Mouse (Mus musculus): ENCODE measurements around the gene Gzme.
"Not testable (repeated sequence)": the region's sequence is repeated elsewhere in the genome, so short reads cannot be mapped to it uniquely, and the experiment has no call there.

Gene Gzme

DNA sequence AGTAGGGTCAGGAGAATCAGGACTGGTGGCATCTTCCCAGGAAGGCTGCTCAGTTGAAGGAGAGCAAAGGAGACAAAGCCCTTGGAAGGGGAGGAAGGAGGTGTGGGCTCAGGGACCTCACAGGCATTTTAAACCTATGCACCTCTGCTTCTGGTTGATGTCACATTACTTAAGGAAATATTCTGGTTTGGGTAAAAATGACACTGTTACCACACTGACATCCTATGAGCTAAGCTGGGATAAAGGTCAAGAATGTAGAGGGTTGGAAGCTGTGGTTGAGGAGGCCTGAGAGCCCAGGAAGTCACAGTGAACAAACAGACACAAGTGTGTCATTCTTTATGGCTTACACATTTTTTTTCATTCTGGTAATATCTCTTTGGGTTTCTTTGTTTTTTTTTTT lies at the start of gene Gzme:
Gzme (minus strand) TSS at position 101 of the 400 bp plus-strand sequence.
- DNase-seq (ENCODE audit: inconsistent ontology term): no peak

DNA sequence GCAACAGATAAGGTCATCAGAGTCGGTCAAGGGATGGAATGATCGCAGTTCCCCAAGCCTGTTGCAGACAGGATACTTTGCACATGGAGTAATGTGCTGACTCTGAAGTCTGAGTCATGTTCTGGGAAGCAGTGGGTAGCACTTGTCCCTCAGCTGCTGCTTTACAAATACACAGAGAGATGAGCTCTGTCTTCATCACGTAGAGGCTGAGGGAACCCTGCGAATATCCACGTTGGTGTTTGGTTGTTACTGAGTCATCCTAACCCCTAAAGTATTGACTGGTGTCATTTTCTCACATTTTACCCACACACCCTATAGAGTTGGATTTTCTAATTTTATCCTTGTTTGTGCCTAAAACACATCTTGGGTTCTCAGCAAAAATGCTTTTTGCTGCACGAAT lies 47.6 kb upstream of the Gzme start:
- DNase-seq (ENCODE audit: inconsistent ontology term): no peak

DNA sequence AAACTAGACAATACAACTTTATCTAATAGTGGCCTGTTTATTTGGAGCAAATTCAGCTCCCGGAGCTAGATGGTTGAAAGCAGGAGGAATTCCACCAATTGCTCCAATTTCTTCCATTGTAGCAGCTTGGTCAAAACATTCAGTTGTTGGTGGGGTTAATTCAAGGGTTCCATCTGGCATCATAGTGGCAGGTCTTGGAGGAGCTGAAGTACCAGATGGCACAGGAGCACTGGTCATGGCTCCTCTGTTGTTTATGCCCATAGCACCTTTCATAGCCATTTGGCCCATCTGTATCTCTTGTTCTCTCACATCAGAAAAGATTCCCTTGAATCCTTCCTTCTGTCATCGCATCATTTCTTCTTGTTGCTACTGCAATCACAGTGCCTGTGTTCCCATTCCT lies 41.7 kb upstream of the Gzme start:
- no peak for DNase-seq (ENCODE audit: inconsistent ontology term)

DNA sequence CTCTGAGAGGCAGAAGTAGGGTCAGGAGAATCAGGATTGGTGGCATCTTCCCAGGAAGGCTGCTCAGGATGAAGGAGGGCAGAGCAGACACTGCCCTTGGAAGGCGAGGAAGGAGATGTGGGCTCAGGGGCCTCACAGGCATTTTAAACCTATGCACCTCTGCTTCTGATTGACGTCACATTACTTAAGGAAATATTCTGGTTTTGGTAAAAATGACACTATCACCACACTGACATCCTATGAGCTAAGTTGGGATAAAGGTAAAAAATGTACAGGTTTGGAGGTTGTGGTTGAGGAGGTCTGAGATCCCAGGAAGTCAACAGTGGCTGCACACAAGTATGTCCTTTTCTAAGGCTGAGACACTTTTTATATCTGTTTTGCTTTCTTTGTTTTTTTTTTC lies 39.1 kb upstream of the Gzme start, which contains the start of gene Gzmg:
Gzmg (minus strand) TSS at position 101 of the 400 bp plus-strand sequence.
- not testable (repeated sequence) for DNase-seq (ENCODE audit: inconsistent ontology term)

DNA sequence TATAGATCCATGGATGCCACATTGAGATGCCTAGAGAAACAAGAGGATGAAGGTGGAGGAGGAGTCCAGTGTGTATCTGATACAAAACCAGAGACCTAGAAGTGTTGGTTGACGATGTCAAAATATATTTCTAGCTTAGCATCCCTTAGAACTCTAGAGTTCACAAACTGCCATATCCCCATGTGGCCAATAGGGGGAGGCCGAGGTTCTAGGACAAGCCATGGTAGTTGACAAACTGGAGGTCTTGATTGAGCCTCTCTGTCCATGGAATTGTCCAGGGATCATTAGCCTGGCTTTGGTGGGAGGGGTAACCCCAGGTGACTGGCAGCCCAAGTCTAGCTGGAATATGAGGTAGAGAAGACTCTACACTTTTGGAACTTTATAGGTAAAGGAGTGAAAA lies 34.9 kb upstream of the Gzme start:
- no peak for DNase-seq (ENCODE audit: inconsistent ontology term)

DNA sequence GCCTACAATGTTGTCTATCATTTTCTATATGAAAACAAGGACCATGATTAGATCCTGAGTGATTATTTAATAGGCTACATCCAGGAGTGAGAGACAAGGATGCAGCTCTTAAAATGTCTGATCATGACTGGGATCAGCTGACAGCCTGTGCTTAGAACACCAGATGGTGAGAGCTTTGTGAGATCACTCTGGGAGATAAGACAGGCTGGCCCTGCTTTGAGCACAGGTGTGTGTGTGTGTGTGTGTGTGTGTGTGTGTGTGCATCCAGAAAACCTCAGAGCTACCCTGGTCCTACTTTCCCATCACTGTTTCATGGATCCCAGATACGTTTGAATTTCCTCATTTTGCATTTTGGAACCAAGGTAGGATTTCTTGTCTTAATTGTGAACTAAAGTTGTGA lies 13.2 kb upstream of the Gzme start:
- DNase-seq (ENCODE audit: inconsistent ontology term): not testable (repeated sequence)

DNA sequence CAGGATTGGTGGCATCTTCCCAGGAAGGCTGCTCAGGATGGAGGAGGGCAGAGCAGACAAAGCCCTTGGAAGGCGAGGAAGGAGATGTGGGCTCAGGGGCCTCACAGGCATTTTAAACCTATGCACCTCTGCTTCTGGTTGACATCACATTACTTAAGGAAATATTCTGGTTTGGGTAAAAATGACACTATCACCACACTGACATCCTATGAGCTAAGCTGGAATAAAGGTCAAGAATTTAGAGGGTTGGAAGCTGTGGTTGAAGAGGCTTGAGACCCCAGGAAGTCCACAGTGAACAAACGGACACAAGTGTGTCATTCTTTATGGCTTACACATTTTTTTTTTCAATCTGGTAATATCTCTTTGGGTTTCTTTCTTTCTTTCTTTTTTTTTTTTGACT lies 12.1 kb upstream of the Gzme start, which contains the start of gene Gzmd:
Gzmd (minus strand) TSS at position 101 of the 400 bp plus-strand sequence.
- DNase-seq (ENCODE audit: inconsistent ontology term): not testable (repeated sequence)

DNA sequence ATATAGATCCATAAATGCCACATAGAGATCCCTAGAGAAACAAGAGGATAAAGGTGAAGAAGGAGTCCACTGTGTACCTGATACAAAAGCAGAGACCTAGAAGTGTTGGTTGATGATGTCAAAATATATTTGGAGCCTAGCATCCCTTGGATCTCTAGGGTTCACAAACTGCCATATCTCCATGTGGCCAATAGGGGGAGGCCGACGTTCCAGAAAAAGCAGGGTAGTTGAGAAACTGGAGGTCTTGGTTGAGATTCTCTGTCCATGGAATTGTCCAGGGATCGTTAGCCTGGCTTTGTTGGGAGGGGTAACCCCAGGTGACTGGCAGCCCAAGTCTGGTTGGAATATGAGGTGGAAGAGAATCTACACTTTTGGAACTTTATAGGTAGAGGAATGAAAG lies 7.9 kb upstream of the Gzme start:
- DNase-seq (ENCODE audit: inconsistent ontology term): no peak

DNA sequence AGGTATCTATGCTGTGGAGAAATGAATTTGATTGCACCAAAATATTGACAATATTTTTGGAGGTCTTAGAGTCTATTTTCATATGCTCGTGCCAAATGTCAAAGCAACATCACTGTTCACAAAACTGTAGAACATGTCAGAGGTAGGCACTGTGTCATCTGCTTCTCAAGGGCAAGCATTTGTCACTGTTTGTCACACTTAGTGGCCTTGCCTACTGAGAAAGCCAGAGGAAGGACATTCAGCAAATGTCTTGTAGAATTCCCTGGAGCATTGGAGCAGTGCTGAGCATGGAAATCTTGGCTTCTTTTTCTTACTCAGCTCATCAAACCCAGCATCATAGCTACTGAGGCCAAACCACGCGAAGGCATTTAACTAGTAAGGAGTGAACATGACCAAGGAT lies 3.1 kb upstream of the Gzme start:
- DNase-seq (ENCODE audit: inconsistent ontology term): no peak

DNA sequence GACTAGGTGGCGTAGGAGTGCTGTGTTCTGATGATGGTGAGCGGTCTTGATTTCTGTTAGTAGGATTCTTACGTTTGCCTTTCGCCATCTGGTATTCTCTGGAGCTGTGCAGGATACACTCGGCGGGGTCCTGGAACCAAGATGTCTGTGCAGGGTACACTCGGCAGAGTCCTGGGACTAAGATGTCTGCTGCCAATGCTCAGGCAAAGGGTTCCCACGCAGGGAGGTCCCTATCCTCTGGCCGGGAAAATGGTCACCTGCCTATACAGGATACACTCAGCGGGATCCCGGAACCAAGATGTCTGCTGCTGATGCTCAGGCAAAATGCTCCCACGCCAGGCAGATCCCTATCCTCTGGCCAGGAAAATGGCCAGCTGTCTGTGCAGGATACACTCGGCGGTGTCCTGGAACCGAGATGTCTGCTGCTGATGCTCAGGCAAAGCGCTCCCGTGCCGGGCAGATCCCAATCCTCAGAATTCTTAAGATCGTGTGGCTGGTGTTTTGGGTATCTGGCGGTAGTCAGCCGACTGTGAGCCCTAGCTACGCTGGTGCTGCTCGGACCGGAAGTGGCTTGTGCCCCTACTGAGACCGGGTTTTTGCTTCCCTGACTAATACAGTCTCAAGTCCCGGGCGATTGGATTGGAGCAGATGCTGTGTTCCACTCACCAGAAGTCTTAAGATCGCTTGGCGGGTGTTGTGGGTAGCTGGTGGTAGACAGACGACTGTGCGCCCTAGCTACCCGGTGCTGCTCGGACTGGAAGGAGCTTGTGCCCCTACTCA lies 4.7 kb downstream of the Gzme start:
- DNase-seq (ENCODE audit: inconsistent ontology term): not testable (repeated sequence)

DNA sequence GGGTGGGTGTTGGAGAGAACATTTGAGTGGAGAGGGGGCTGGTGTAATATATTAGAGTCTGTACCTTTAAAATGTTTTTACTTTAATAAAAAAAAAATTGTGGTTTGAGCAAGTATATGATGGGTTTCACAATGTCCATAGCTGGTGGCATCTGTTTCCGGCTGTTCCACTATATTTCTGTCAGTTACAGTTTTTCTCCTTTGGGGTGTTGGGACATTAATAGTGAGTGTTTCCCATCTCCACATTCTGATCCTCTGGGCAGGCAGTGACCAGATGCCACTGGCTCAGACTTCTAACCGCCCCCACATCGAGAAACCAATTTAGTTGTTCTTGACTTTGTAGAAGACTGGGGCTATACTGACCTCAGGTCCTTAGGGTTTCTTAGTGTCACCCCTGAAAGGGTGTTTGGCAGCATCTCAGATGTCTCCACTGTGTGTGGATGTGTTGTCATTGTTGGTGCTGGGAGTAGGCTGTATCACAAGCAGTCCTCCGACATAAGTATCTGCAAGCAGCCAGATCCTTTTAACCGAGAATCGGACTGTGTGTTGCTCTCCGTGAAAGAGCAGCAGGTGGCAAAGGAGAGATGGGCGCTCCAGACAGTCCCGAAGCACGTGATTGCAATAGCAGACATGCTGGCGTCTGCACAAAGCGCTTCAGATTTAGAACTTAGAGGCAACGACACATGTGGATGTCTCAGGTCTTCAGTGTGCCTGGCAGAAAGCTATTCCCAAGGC lies 14.8 kb downstream of the Gzme start:
- no peak for DNase-seq (ENCODE audit: inconsistent ontology term)

DNA sequence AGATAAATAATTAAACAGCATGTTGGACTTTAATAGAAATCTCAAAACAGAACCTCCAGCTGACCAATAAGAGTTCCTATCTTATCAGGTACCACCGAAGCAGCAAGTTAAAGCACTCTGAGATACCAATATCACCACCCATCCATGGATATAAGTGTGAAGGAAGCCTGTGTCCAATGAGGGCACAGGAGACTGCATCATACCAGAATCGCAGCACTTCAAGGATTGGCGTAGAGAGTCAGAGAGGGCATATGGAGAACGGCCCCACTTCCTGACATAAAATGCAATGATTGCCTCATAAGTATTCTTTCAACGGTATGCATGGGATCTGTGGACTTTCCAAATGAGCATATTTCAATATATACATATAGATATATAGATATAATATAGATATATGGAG lies 15.4 kb downstream of the Gzme start:
- DNase-seq (ENCODE audit: inconsistent ontology term): no peak

DNA sequence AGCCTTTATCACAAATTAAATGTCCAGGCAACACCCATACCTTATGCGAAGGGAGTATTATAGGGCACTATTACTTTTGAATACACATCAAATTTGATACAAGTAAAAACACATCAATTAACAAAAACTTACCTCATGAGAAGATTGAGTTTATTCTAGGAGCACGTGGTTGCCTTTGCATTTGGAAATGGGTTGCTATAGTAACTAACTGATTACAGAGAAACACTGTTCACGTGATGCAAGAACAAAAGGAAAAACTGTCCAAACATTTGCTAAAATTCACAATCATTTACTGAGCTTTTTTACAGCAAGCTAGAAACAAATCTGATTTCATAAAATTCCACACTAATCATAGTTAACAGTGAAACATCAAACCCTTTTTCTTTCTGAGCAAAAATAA lies 17.0 kb downstream of the Gzme start:
- DNase-seq (ENCODE audit: inconsistent ontology term): no peak

DNA sequence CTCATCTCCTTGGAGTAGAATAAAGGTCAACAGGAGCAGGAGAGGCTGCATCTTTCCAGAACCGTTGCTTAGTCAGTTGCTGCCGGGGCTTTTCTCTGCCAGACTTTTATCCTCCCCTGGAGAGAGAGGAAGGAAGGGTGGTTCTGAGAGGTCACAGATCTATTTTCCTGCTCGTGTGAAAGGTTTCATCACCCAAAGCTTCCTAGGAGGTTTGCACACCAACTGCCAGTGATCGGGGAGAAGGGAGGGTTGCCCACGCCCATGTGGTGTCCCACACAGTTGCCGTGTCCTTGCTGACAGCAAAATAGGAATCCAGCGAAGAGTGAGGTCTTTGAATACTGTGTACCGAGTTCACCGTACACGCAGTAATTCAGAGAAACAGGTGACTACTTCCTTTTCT lies 18.0 kb downstream of the Gzme start, which contains the start of gene Ctsg:
Ctsg (minus strand) TSS at position 189 of the 400 bp plus-strand sequence.
- no peak for DNase-seq (ENCODE audit: inconsistent ontology term)

DNA sequence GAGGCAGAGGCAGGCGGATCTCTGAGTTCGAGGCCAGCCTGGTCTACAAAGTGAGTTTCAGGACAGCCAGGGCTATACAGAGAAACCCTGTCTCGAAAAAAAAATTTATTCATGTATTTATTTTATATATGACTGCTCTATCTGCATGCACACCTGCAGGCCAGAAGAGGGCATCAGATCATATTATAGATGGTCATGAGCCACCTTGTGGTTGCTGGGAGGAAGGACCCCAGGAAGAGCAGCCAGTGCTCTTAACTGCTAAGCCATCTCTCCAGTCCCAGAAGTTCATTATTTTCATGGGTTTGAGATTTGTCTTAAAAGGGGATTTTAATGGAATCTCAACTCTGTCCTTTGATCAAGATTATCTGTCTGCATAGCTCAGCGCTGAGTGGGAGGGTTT lies 21.5 kb downstream of the Gzme start:
- DNase-seq (ENCODE audit: inconsistent ontology term): peak; percentile 12

DNA sequence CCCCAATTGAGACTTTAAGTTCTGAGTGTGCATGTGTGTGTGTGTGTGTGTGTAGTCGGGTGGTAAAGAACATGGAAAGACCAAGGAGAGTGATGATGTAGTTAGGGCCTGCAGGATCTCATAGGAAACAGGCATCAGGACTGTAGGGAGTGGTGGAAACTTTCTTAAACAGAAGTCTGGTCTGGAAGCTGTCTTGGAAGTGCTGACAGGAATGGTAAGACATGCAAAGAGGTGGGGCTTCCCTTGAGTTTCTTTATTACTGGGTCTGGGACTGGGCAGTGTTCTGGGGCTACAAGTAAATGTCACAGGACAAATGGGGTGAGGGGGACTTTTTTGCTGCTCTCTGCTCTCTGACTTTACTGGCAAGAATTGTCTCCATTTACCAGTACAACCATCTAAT lies 22.8 kb downstream of the Gzme start:
- no peak for DNase-seq (ENCODE audit: inconsistent ontology term)

DNA sequence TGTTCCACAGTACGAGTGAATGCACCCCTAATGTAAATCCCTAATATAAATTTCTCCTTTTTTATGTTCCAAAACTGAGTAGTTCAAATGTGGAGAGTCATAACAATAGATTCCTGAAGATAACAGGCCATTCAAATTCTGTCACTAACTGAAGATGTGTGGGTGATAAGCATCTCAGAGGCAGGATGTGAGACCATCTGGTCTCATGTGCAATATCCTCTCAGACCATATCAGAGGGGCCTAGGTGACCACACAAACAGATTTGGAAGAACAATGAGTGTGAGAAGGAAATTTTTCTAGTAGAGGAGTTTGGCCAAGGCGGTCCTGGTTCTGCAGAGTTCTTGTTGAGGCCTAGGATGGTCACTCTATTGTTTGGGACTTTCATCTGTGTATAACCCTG lies 27.1 kb downstream of the Gzme start:
- DNase-seq (ENCODE audit: inconsistent ontology term): no peak

DNA sequence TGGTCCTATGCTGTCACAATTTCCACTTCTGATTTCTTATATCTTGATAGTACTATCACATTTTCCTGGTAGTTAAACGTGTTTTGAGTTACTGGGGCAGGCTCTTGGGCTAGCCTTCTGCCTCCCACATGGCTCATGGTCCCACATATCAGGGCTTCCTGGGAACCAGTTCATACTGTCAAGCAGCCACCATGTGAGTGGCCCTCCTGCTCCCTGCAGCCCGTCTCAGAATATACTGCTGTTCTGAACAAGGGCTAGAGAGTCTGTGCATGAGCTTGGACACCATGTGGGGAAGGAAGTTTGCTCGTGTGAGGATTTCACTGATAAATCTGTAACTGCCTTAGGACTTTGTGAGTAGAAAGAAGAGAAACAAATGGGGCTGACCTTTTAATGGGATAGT lies 33.7 kb downstream of the Gzme start:
- DNase-seq (ENCODE audit: inconsistent ontology term): no peak

DNA sequence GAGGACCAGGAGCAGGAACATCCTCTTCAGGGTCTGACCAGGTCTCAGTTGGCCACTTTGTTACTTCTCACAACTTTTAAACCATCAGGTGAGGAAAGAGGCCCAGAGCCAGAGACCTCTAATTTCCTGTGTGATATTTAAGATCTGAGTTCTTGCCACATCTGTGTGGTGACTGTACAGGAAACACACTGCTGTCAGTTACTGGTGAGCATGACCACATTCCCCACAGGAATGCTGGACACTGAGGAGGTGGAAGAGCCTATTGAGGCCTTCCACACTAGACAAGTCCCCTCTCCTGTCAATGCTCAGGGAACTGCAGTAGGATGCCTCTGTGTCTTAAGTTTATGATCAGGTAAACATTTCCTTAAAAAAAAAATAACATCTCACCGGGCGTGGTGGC lies 35.3 kb downstream of the Gzme start, which contains the start of gene Mcpt8:
Mcpt8 (minus strand) TSS at position 107 of the 400 bp plus-strand sequence.
- DNase-seq (ENCODE audit: inconsistent ontology term): no peak

DNA sequence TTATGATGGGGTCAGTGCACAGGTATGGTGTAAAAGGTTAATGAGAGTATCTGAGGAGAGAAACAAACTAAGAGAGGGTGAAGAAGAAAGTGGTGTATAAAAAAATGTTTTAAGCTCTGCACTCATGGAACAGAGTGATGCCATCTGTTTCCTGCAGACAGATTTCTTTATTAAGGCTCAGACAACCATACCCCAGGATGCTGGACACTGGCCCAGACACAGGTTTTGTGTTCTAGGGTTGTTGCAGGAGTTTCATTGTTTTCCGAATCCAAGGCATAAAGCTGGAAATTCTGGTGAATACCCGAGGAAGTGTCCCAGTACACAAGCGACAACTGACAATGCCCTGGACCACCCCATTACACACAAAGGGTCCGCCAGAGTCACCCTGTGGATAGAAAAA lies 38.4 kb downstream of the Gzme start:
- no peak for DNase-seq (ENCODE audit: inconsistent ontology term)
